Mouse (Mus musculus) megakaryocyte, embryonic 14.5 days (primary cell): Measurements from ENCODE around the gene Fars2. TPM values are rescaled to one million over a fixed set of nuclear protein-coding genes. Genes with fewer than 3 reads are reported as not detected.

Experiments
- H3K27me3 ChIP-seq: replicated peaks from 2 replicates; pipeline ENCODE3; 2012; ENCODE audit warnings: inconsistent platforms
- H3K36me3 ChIP-seq: replicated peaks from 2 replicates; pipeline ENCODE3; 2012; ENCODE audit warnings: low read length, inconsistent platforms, mixed read lengths
- H3K4me1 ChIP-seq: 2 replicates; pipeline ENCODE4 v1.6.1; 2012; ENCODE audit warnings: inconsistent platforms
- H3K4me3 ChIP-seq: replicated peaks from 2 replicates; pipeline ENCODE3; 2012; ENCODE audit warnings: moderate library complexity, mild to moderate bottlenecking, inconsistent platforms
- H3K9me3 ChIP-seq: 2 replicates; pipeline ENCODE4 v1.6.1; 2012; ENCODE audit warnings: inconsistent platforms
- FLI1 ChIP-seq: IDR thresholded peaks from 2 replicates; pipeline ENCODE4 v1.6.1; 2012; ENCODE audit warnings: low read length, inconsistent platforms, mixed read lengths
- GATA1 ChIP-seq: IDR thresholded peaks from 3 replicates; pipeline ENCODE4 v1.6.1; 2012; ENCODE audit warnings: mixed read lengths, low read length, inconsistent platforms, borderline replicate concordance
- polyA plus RNA-seq: library from polyadenylated mRNA; stranded (reverse); fragments of >175 nt; gene quantifications from 2 replicates; pipeline ENCODE4 v1.2.3, GENCODE M21; 2012; ENCODE audit warnings: low replicate concordance; ENCODE audit not compliant: insufficient read depth

The Fars2 gene
- polyA plus RNA-seq, 1 experiment, result 34.4 TPM

DNA sequence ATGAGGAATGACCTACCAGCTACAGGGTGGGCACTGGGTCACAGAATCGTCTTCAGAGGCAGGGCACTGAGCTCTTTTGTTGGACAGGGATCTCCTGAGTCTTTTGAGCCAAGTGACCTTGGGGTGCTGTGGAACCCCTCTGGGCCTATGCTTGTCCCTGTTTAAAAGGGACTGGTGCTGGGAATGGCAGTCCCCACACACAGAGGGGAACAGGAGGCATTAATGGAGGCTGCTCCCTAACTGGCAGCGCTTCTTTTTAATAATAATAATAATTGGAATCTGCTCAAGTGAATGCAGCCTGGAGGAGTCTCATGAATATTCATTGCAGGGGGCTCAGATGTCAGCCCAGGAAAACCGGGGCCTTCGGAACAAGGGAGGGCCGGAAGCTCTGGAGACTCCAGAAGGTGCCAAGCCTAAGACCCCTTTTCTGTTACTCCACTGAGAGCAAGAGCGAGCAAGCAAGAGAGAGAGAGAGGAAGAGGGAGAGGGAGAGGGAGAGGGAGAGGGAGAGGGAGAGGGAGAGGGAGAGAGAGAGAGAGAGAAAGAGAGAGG, 447.6 kb downstream of the Fars2 start:
- peaks cover 41% of the 10 kb centered on the region for H3K9me3 ChIP-seq
- TF ChIP-seq FLI1, result no peak
- TF ChIP-seq GATA1, result no peak
- peaks cover 2% of the 10 kb centered on the region for H3K27me3 ChIP-seq
- no peak overlapping the region for H3K4me3 ChIP-seq
- no peaks in the 10 kb centered on the region for H3K36me3 ChIP-seq
- no peaks in the 10 kb centered on the region for H3K4me1 ChIP-seq

DNA sequence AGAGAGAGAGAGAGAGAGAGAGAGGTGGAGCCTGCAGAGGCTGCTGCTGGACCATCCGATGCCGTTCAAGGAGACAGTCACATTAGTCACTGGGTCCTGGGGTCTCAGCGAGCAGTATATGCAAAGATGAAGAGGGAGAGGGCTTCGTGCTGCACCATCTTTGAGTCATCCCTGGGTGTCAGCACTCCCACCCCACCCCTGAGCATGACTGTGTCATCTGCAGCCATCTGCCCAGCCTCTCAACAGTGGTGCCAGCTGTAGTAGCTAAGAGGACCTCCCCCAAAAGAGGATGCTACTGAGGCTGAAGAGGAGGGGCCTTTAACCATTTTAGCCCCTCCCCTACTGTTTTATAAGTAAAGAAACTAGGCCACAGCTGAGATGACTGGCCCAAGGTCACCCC, 459.6 kb downstream of the Fars2 start:
- Histone ChIP-seq H3K36me3 (no peaks in the 10 kb centered on the region), H3K4me1 (peaks cover 5% of the 10 kb centered on the region), H3K27me3 (peaks cover 35% of the 10 kb centered on the region), H3K4me3 (no peak overlapping the region), H3K9me3 (no peaks in the 10 kb centered on the region; the same call in 1 of the 2 replicates)
- TF ChIP-seq FLI1 (no peak), GATA1 (no peak)

DNA sequence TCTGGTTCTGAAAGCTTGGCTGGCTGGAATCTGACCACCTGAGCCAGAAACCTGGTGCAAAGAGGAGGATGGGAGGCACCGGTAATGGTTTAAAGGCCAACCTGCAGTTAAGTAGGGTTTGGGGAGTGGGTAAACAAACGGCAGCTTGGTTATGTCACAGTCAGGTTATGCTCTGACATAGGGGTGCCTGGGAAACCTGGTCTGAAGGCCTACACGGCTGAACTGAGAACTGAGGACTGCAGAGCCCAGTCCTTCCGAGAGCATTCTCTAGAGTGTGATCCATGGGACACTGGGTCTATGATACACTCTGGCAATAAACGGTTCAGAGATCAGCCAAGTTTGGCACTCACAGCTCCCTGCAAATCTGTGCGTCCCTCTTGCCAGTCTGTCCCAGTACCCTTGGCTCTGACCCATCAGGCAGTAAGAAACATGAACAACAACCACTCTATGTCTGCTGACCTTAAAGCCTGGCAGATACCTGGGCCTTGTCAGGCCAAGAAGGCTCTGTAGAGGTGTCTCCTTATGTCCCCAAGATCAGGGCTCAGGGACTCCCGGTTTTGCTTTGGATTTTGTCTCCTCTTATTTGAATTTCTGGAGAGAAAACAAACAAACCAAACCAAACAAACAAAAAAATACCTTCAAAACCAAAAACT, 460.8 kb downstream of the Fars2 start:
- H3K27me3 ChIP-seq, result peaks cover 46% of the 10 kb centered on the region
- TF ChIP-seq GATA1 (no peak), FLI1 (no peak)
- H3K4me1 ChIP-seq, result peaks cover 5% of the 10 kb centered on the region
- no peaks in the 10 kb centered on the region for H3K36me3 ChIP-seq
- H3K9me3 ChIP-seq, result peaks cover 2% of the 10 kb centered on the region; the same call in 1 of the 2 replicates
- H3K4me3 ChIP-seq, result no peak overlapping the region

DNA sequence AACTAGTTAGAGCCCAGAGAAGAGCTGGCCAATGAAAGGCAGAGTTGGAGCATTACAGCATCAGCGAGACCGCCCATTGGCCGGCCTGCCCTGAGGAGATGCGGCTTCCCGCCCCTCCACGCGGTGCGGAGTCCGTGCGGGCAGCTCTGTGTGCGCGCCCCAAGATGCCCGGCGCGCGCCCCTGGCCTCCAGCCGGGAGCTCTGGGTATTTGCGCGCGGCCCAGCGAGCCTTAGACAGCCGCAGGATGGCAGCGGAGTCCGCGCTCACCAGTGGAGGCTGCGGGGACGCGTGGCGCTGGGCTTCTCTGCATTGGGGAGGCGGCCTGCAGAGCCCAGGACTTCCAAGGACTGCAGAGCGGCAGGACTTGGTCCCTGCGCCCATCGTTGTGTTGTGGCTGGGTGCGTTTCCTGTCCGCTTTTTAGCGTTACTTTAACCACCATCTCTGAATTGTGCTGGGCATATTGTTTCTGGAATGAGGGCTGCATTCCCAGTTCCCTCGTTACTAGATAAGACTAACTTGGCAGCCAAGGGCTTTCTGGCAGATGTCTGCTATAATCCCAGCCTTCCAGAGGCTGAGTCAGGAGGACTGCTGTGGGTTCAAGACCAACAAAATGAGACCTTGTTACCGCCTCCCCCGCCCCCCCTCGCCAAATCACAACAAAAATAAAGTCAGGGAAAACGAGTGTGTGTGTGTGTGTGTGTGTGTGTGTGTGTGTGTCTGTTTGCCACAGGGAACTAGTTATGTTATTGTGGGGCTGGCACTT, 461.5 kb downstream of the Fars2 start:
- Histone ChIP-seq H3K27me3 (peaks cover 53% of the 10 kb centered on the region), H3K4me3 (peak overlapping the region; percentile 76), H3K4me1 (peaks cover 5% of the 10 kb centered on the region), H3K9me3 (peaks cover 3% of the 10 kb centered on the region; the same call in 1 of the 2 replicates), H3K36me3 (no peaks in the 10 kb centered on the region)
- no peak for TF ChIP-seq GATA1
- no peak for TF ChIP-seq FLI1

DNA sequence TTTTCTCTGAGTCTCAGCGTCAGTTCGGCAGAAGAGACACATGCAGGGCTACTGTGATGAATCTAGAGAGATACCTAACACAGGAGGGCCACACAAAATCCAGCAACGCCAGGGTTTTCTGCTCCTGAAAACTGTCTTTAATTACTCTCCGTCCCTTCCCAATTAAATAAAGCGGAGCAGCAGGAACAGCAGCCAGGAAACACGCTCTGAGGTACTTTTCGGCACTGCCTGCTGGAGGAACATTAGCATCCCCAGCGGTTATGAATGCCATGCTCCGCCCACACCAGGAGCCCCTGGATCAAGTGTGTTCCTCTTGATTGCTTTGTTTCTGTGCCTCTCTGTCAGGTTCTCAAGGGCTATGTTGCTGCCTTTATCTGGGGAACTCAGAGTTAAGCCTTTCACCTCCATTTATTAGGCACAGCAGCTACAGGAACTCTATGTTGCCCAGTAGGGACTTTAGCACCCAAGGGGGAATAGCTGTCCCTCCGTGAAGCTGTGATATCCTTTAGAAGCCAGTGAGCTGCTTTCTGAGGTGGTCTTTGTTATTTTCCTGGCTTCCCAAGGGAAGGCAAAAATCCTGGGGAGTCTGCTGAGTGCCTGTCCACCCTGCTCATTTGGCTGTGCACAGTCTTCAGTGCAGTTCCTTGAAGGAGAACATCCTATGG, 465.3 kb downstream of the Fars2 start:
- no peak overlapping the region for H3K4me3 ChIP-seq
- H3K36me3 ChIP-seq, result no peaks in the 10 kb centered on the region
- H3K9me3 ChIP-seq, result peaks cover 6% of the 10 kb centered on the region; the same call in 1 of the 2 replicates
- no peak for TF ChIP-seq FLI1
- TF ChIP-seq GATA1, result no peak
- H3K27me3 ChIP-seq, result peaks cover 48% of the 10 kb centered on the region
- H3K4me1 ChIP-seq, result peaks cover 5% of the 10 kb centered on the region

DNA sequence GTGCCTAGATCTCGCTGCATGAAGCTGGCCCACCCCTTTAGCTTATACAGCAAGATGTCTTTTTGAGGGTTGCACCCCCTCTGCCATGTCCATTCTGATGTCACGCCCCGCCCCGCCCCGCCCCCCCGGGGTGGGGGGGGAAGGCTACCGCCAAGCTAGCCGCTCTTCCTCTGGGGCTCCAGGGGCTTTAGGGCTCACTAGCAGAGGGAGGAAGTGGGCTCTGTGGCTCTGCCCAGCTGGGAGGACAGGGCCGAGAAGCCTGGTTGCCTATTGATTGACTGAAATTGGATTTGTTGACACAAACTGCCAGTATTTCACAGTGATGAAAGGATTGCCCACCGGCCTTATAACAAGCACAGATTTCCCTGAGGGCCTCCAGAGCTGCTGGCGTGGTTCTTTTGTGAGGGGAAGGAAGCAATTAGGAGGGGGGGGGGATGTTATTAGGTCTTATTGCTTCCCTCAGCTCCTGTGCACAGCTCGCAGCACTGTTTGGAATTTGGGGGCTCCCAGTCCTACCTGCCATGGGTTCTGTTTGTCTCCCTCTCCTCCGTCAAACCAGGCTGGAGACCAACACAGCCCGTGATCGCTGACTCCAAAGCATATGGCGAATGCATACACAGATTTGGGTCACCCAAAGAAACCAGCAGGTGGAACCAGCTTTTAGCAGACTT, 466.4 kb downstream of the Fars2 start:
- Histone ChIP-seq H3K4me3 (no peak overlapping the region), H3K36me3 (no peaks in the 10 kb centered on the region), H3K27me3 (peaks cover 39% of the 10 kb centered on the region), H3K9me3 (peaks cover 6% of the 10 kb centered on the region; the same call in 1 of the 2 replicates), H3K4me1 (peaks cover 3% of the 10 kb centered on the region)
- TF ChIP-seq FLI1 (no peak), GATA1 (no peak)

DNA sequence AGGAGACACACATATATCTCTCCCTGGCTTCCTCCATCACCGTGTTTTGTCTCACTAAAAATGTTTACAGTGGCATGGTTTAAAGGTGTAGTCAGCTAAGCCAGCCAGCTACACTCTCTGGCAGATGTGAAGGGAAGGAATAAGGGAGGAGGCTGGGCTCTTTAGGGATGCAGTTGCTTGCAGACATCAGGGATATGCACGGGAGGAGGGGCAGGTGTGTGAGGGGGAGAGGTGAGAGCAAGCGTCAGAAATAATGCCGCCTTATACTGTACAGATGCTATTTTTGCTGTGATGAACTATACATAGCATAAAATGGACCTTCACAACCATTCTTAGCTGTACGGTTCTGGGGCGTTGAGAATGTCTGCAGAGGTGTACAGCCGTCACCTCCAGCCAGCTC, 467.0 kb downstream of the Fars2 start:
- Histone ChIP-seq H3K9me3 (peaks cover 6% of the 10 kb centered on the region; the same call in 1 of the 2 replicates), H3K4me3 (no peak overlapping the region), H3K4me1 (no peaks in the 10 kb centered on the region), H3K27me3 (peaks cover 34% of the 10 kb centered on the region), H3K36me3 (no peaks in the 10 kb centered on the region)
- TF ChIP-seq FLI1 (no peak), GATA1 (no peak)

DNA sequence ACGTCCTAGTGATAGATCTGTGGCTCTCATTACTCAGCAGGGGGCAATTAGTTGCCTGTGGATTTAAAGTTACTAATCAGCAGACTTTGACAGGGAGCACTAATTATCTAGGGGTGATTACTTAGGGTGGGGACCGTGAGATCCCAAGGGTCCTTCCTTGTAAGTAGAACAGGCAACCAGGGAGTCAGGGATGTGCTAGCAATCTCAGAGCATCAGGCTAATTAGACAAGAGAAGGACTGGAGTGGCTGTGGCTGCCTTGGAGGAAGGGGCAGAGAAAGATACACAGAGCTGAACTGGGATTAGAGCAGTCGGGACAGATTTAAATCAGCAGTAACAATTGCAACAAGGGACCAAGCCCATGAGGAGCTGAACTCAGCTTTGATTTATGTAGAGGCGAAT, 471.9 kb downstream of the Fars2 start:
- H3K9me3 ChIP-seq, result peaks cover 3% of the 10 kb centered on the region; the same call in 1 of the 2 replicates
- no peak for TF ChIP-seq GATA1
- TF ChIP-seq FLI1, result no peak

DNA sequence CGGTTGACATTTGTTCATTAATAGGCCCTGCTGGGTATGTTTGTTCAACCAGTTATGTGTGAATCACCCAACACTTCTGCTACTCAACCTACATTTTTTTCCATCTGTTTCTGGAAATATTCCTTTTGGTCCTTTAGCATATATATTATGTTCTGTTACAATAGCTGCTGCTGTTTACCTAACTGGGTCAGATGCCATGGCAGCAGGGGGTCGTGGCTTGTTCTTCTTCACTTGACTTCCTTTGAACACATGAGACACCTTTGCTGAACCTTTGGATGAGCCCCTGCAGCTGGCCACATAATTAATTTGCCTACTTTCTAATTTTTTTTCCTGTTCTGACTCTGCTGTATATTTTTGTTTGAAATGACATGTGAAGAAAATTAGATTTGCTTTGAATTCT, 475.1 kb downstream of the Fars2 start:
- no peak for TF ChIP-seq GATA1
- TF ChIP-seq FLI1, result no peak
- no peaks in the 10 kb centered on the region for H3K36me3 ChIP-seq
- H3K9me3 ChIP-seq, result no peaks in the 10 kb centered on the region
- no peaks in the 10 kb centered on the region for H3K4me1 ChIP-seq
- H3K4me3 ChIP-seq, result no peak overlapping the region
- peaks cover 2% of the 10 kb centered on the region for H3K27me3 ChIP-seq

More for the DNA sequence above, 471.9 kb downstream of the Fars2 start:
- peaks cover 3% of the 10 kb centered on the region for H3K27me3 ChIP-seq
- H3K4me1 ChIP-seq, result no peaks in the 10 kb centered on the region
- H3K4me3 ChIP-seq, result no peak overlapping the region
- no peaks in the 10 kb centered on the region for H3K36me3 ChIP-seq
